Mouse (Mus musculus) adrenal gland, postnatal 25 days (tissue): ENCODE data around the gene Mfsd2a. TPM values are rescaled to one million over a fixed set of nuclear protein-coding genes. Genes with fewer than 3 reads are reported as not detected.

Source experiments
- DNase-seq: peaks from one replicate; pipeline ENCODE4 v3.0.0; 2021; ENCODE audit warnings: mixed read lengths
- total RNA-seq: library from RNA; stranded (reverse); gene quantifications from 2 replicates; pipeline ENCODE4 v1.2.3, GENCODE M21; 2021

The Mfsd2a gene
- total RNA-seq, 1 experiment from 2014 or later: not detected

- no peak for DNase-seq
These were observed 18.8 kb upstream of the Mfsd2a start for GRCm38 (mm10) chr4:122979826-122980225.

GRCm38 (mm10) chr4:122978850-122979249 is 17.9 kb upstream of the Mfsd2a start:
- no peak for DNase-seq

GRCm38 (mm10) chr4:122976885-122977284 is 15.9 kb upstream of the Mfsd2a start:
- DNase-seq: no peak

GRCm38 (mm10) chr4:122974976-122975520 is 14.1 kb upstream of the Mfsd2a start:
- no peak for DNase-seq

- DNase-seq: no peak
These were observed 11.1 kb upstream of the Mfsd2a start for GRCm38 (mm10) chr4:122972056-122972455.

GRCm38 (mm10) chr4:122971646-122972045 is 10.7 kb upstream of the Mfsd2a start:
- DNase-seq: no peak

GRCm38 (mm10) chr4:122971191-122971590 is 10.2 kb upstream of the Mfsd2a start:
- DNase-seq: no peak

- no peak for DNase-seq
These were observed 7.1 kb upstream of the Mfsd2a start for GRCm38 (mm10) chr4:122968106-122968505.

- no peak for DNase-seq
These were observed 1.8 kb upstream of the Mfsd2a start for GRCm38 (mm10) chr4:122962751-122963150.

- no peak for DNase-seq
These were observed 601 bp upstream of the Mfsd2a start for GRCm38 (mm10) chr4:122961589-122961988.

- no peak for DNase-seq
These were observed 478 bp downstream of the Mfsd2a start for GRCm38 (mm10) chr4:122960321-122961099.

- no peak for DNase-seq
These were observed 1.2 kb downstream of the Mfsd2a start for GRCm38 (mm10) chr4:122959816-122960215.

- no peak for DNase-seq
These were observed 2.4 kb downstream of the Mfsd2a start for GRCm38 (mm10) chr4:122958491-122959031.

- DNase-seq: no peak
These were observed 4.7 kb downstream of the Mfsd2a start for GRCm38 (mm10) chr4:122956301-122956700.

GRCm38 (mm10) chr4:122955412-122956136 is 5.4 kb downstream of the Mfsd2a start:
- DNase-seq: peak; percentile 89

- no peak for DNase-seq
These were observed 6.1 kb downstream of the Mfsd2a start for GRCm38 (mm10) chr4:122954680-122955411.

- DNase-seq: no peak
These were observed 11.9 kb downstream of the Mfsd2a start for GRCm38 (mm10) chr4:122949096-122949495.

- DNase-seq: no peak
These were observed 13.8 kb downstream of the Mfsd2a start for GRCm38 (mm10) chr4:122947223-122947622.

- DNase-seq: no peak
These were observed 16.6 kb downstream of the Mfsd2a start for GRCm38 (mm10) chr4:122944408-122944807.

- DNase-seq: no peak
These were observed 21.8 kb downstream of the Mfsd2a start for GRCm38 (mm10) chr4:122939048-122939796.

- DNase-seq: no peak
These were observed 23.5 kb downstream of the Mfsd2a start for GRCm38 (mm10) chr4:122937489-122937888.
